Mouse (Mus musculus): ENCODE data around the gene Svbp. TPM values are rescaled to one million over a fixed set of nuclear protein-coding genes. Genes with fewer than 3 reads are reported as not detected.

Svbp gene
- polyA plus RNA-seq, 1 experiment from 2014 or later = 100 TPM

GRCm38 (mm10) chr4:119167663-119168062 is 27.4 kb upstream of the Svbp start:
- H3K4me2 ChIP-seq (ENCODE audit: low read depth, low read length) = no peak overlapping the region
- peak; percentile 53; the same call in 1 of the 2 replicates for ATAC-seq
- WGBS = 2% methylated on average over 4 of the region's 4 CpGs

DNA sequence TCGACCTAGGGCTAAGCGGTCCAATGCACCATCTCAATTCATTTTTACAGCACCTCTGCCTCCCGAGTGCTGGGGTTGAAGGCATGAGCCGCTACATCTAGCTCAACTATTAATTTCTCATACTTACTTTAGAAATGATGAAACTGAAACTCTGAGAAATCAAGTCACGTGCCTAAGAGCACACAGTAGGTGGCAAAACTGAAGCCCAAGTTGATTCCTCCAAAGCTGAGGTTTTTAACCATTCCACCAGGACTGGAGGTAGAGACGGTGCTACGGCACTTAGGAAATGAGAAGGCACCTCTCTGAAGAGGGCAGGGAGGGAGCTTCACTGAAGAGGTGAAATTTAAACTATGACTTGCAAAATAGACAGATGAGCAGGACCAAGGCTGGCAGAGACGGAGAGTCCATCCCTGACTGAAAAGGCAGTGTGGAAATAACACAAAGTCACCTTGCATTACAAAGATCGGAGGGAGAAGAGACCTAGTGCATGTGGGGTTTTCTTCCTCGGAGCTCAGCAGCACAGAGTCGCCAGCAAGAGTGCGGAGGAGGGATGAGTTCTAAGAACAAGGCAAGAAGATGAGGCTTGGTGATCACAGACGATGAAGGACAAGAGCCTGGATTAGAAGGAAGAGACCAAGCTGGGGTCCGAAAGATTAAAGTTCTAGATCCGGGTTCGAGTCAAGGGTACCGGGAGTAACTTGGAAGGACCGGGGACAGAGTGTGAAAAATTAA is 22.0 kb upstream of the Svbp start:
- Histone ChIP-seq H3K4me2 (ENCODE audit: low read depth, low read length) (peak overlapping the region; percentile 74), H3K27ac (ENCODE audit: low read length) (peak overlapping the region; percentile 35; the same call in 1 of the 2 replicates), H3K9me3 (ENCODE audit: control insufficient read depth, low read length) (no peaks in the 10 kb centered on the region), H3K9ac (ENCODE audit: low read depth, low read length) (peak overlapping the region; percentile 91), H3K36me3 (ENCODE audit: control insufficient read depth, insufficient read depth, low read length) (peaks cover 3% of the 10 kb centered on the region), H3K4me3 (ENCODE audit: low read length) (peak overlapping the region; percentile 78), H3K27me3 (replicated peaks; ENCODE audit: control insufficient read depth, insufficient read depth, low read length) (no peaks in the 10 kb centered on the region), H3K4me1 (ENCODE audit: control insufficient read depth, insufficient read depth, low read length) (peaks cover 7% of the 10 kb centered on the region; the same call in 1 of the 2 replicates)
- ATAC-seq = no peak
- WGBS = 36% methylated on average over 18 of the region's 18 CpGs

More at GRCm38 (mm10) chr4:119167663-119168062, 27.4 kb upstream of the Svbp start:
- H3K9me3 ChIP-seq (ENCODE audit: control insufficient read depth, low read length) = no peaks in the 10 kb centered on the region
- no peak overlapping the region for H3K9ac ChIP-seq (ENCODE audit: low read depth, low read length)
- no peak overlapping the region for H3K27ac ChIP-seq (ENCODE audit: low read length)
- H3K27me3 ChIP-seq (replicated peaks; ENCODE audit: control insufficient read depth, insufficient read depth, low read length) = no peaks in the 10 kb centered on the region
- peaks cover 1% of the 10 kb centered on the region; the same call in 1 of the 2 replicates for H3K4me1 ChIP-seq (ENCODE audit: control insufficient read depth, insufficient read depth, low read length)
- H3K36me3 ChIP-seq (ENCODE audit: control insufficient read depth, insufficient read depth, low read length) = peaks cover 3% of the 10 kb centered on the region
- no peak overlapping the region for H3K4me3 ChIP-seq (ENCODE audit: low read length)

DNA sequence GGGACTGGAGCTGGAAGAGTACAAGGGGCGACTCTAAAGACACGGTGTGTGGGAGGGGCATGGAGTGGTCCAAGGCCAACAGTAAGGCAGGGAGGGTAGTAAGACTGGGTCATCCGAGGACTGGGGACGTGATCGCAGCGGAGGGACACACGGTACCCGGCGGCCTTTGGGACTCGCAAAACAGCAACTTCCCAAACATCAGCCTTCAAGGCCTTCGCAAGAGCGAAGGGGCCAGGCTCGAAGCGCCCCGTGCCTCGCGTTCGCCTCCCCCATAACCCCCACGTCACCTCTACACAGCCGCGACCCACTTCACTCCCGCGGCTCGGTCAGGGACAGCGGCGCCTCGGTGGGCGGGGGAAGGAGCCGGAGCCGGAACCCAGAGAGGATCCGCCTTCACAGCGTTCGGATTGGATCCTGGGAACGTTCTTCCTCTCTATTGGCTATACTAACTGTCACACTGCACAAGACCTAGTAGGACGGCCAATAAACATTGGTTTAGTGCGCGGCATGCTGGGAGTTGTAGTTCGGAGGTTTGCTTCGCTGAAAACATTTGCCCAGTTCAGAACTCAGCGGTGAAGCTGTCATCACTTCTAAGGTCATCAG is 21.2 kb upstream of the Svbp start, which contains the start of gene Zfp691:
TSS of gene Zfp691 (minus strand) at position 345 of the 603 bp plus-strand sequence.
- WGBS = under 1% methylated on average over 40 of the region's 40 CpGs
- Histone ChIP-seq H3K27me3 (replicated peaks; ENCODE audit: control insufficient read depth, insufficient read depth, low read length) (no peaks in the 10 kb centered on the region), H3K36me3 (ENCODE audit: control insufficient read depth, insufficient read depth, low read length) (peaks cover 3% of the 10 kb centered on the region), H3K4me2 (ENCODE audit: low read depth, low read length) (peak within 1 kb of the TSS; percentile 74), H3K4me1 (ENCODE audit: control insufficient read depth, insufficient read depth, low read length) (peaks cover 7% of the 10 kb centered on the region; the same call in 1 of the 2 replicates), H3K9me3 (ENCODE audit: control insufficient read depth, low read length) (no peaks in the 10 kb centered on the region), H3K9ac (ENCODE audit: low read depth, low read length) (peak within 1 kb of the TSS; percentile 91), H3K27ac (ENCODE audit: low read length) (peak within 1 kb of the TSS; percentile 35; the same call in 1 of the 2 replicates), H3K4me3 (ENCODE audit: low read length) (peak within 1 kb of the TSS; percentile 78)
- ATAC-seq = peak; percentile 100

GRCm38 (mm10) chr4:119177702-119178101 is 17.4 kb upstream of the Svbp start:
- no peaks in the 10 kb centered on the region for H3K36me3 ChIP-seq (ENCODE audit: control insufficient read depth, insufficient read depth, low read length)
- WGBS = 73% methylated on average over 5 of the region's 5 CpGs
- no peak overlapping the region for H3K4me3 ChIP-seq (ENCODE audit: low read length)
- no peak for ATAC-seq
- no peak overlapping the region for H3K4me2 ChIP-seq (ENCODE audit: low read depth, low read length)
- H3K27me3 ChIP-seq (replicated peaks; ENCODE audit: control insufficient read depth, insufficient read depth, low read length) = 0 out of 2 replicates have a peak, but pooled peaks cover 2% of the 10 kb centered on the region
- no peak overlapping the region for H3K27ac ChIP-seq (ENCODE audit: low read length)
- no peaks in the 10 kb centered on the region for H3K9me3 ChIP-seq (ENCODE audit: control insufficient read depth, low read length)
- no peak overlapping the region for H3K9ac ChIP-seq (ENCODE audit: low read depth, low read length)
- peaks cover 6% of the 10 kb centered on the region; the same call in 1 of the 2 replicates for H3K4me1 ChIP-seq (ENCODE audit: control insufficient read depth, insufficient read depth, low read length)

- no peaks in the 10 kb centered on the region; the same call in 1 of the 2 replicates for H3K4me1 ChIP-seq (ENCODE audit: control insufficient read depth, insufficient read depth, low read length)
- H3K4me3 ChIP-seq (ENCODE audit: low read length) = no peak overlapping the region
- ATAC-seq = no peak
- no peak overlapping the region for H3K4me2 ChIP-seq (ENCODE audit: low read depth, low read length)
- no peaks in the 10 kb centered on the region for H3K9me3 ChIP-seq (ENCODE audit: control insufficient read depth, low read length)
- no peaks in the 10 kb centered on the region for H3K36me3 ChIP-seq (ENCODE audit: control insufficient read depth, insufficient read depth, low read length)
- H3K27me3 ChIP-seq (replicated peaks; ENCODE audit: control insufficient read depth, insufficient read depth, low read length) = 0 out of 2 replicates have a peak, but pooled peaks cover 2% of the 10 kb centered on the region
- 0 out of 2 replicates have a peak overlapping the region, but pooled peaks have one; percentile 13 for H3K9ac ChIP-seq (ENCODE audit: low read depth, low read length)
- 63% methylated on average over 18 of the region's 18 CpGs for WGBS
- H3K27ac ChIP-seq (ENCODE audit: low read length) = peak overlapping the region; percentile 21; the same call in 1 of the 2 replicates
Measured at GRCm38 (mm10) chr4:119178331-119178730, 16.8 kb upstream of the Svbp start.

DNA sequence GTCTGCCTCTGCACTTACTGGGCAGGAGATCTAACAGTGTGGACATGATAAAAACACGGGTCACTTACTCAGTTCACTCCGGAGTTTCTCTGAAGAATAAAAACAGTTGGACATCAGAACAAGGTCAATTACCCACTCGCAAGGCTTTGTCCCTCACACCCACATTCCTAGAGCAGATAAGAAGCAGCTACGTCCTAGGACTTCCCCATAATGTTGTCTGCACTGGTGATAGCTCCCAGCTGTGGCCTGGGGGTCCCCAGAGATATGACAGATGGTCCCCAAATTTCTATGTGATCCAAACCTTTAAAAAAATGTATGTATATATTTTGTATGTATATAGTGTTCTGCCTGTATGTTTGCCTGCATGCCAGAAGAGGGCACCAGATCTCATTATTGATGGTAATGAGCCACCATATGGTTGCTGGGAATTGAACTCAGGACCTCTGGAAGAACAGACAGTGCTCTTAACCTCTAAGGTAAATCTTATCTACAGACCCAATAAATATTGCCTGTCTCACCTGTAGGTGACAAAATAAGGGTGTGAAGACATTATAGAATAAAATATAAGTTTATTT is 14.9 kb upstream of the Svbp start:
- Histone ChIP-seq H3K4me3 (ENCODE audit: low read length) (no peak overlapping the region), H3K27ac (ENCODE audit: low read length) (no peak overlapping the region), H3K36me3 (ENCODE audit: control insufficient read depth, insufficient read depth, low read length) (no peaks in the 10 kb centered on the region), H3K4me2 (ENCODE audit: low read depth, low read length) (no peak overlapping the region), H3K27me3 (replicated peaks; ENCODE audit: control insufficient read depth, insufficient read depth, low read length) (0 out of 2 replicates have a peak, but pooled peaks cover 2% of the 10 kb centered on the region), H3K9ac (ENCODE audit: low read depth, low read length) (no peak overlapping the region), H3K4me1 (ENCODE audit: control insufficient read depth, insufficient read depth, low read length) (no peaks in the 10 kb centered on the region), H3K9me3 (ENCODE audit: control insufficient read depth, low read length) (no peaks in the 10 kb centered on the region)
- ATAC-seq = no peak
- WGBS = 42% methylated on average over 4 of the region's 4 CpGs

GRCm38 (mm10) chr4:119181456-119181855 is 13.7 kb upstream of the Svbp start:
- Histone ChIP-seq H3K4me3 (ENCODE audit: low read length) (no peak overlapping the region), H3K36me3 (ENCODE audit: control insufficient read depth, insufficient read depth, low read length) (no peaks in the 10 kb centered on the region), H3K4me1 (ENCODE audit: control insufficient read depth, insufficient read depth, low read length) (no peaks in the 10 kb centered on the region), H3K27ac (ENCODE audit: low read length) (no peak overlapping the region), H3K27me3 (replicated peaks; ENCODE audit: control insufficient read depth, insufficient read depth, low read length) (0 out of 2 replicates have a peak, but pooled peaks cover 2% of the 10 kb centered on the region), H3K9me3 (ENCODE audit: control insufficient read depth, low read length) (no peaks in the 10 kb centered on the region), H3K9ac (ENCODE audit: low read depth, low read length) (no peak overlapping the region), H3K4me2 (ENCODE audit: low read depth, low read length) (no peak overlapping the region)
- WGBS = 89% methylated on average over 9 of the region's 9 CpGs
- ATAC-seq = no peak

- 38% methylated on average over 1 of the region's 1 CpGs for WGBS
- H3K4me3 ChIP-seq (ENCODE audit: low read length) = no peak overlapping the region
- H3K4me1 ChIP-seq (ENCODE audit: control insufficient read depth, insufficient read depth, low read length) = no peaks in the 10 kb centered on the region
Measured at GRCm38 (mm10) chr4:119183525-119183924, 11.6 kb upstream of the Svbp start.

DNA sequence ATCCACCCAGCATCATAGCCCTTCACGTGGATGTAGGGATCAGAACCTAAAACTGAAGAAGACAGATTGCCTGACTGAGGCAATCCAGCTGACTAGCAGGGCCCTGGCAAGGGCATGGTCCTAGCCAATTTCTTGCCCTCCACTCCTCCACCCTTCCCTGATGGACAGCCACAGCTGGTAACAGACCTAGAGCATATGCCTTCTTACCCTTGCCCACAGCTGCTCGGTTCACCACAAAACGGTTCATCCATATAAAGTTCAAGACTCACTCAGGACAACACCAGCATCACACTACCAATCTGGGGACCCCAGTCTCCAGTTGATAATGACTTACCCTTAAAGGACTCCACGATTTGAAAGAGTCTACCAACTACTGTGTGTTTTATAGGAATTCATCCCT is 9.3 kb upstream of the Svbp start:
- H3K36me3 ChIP-seq (ENCODE audit: control insufficient read depth, insufficient read depth, low read length) = no peaks in the 10 kb centered on the region
- no peaks in the 10 kb centered on the region for H3K4me1 ChIP-seq (ENCODE audit: control insufficient read depth, insufficient read depth, low read length)
- no peak overlapping the region for H3K4me3 ChIP-seq (ENCODE audit: low read length)
- 79% methylated on average over 4 of the region's 4 CpGs for WGBS
- no peak overlapping the region for H3K9ac ChIP-seq (ENCODE audit: low read depth, low read length)
- ATAC-seq = no peak
- 0 out of 2 replicates have a peak, but pooled peaks cover 2% of the 10 kb centered on the region for H3K27me3 ChIP-seq (replicated peaks; ENCODE audit: control insufficient read depth, insufficient read depth, low read length)
- H3K9me3 ChIP-seq (ENCODE audit: control insufficient read depth, low read length) = no peaks in the 10 kb centered on the region
- no peak overlapping the region for H3K27ac ChIP-seq (ENCODE audit: low read length)
- H3K4me2 ChIP-seq (ENCODE audit: low read depth, low read length) = no peak overlapping the region

More at GRCm38 (mm10) chr4:119183525-119183924, 11.6 kb upstream of the Svbp start:
- Histone ChIP-seq H3K27ac (ENCODE audit: low read length) (no peak overlapping the region), H3K9ac (ENCODE audit: low read depth, low read length) (no peak overlapping the region), H3K9me3 (ENCODE audit: control insufficient read depth, low read length) (no peaks in the 10 kb centered on the region), H3K27me3 (replicated peaks; ENCODE audit: control insufficient read depth, insufficient read depth, low read length) (0 out of 2 replicates have a peak, but pooled peaks cover 2% of the 10 kb centered on the region), H3K36me3 (ENCODE audit: control insufficient read depth, insufficient read depth, low read length) (no peaks in the 10 kb centered on the region), H3K4me2 (ENCODE audit: low read depth, low read length) (no peak overlapping the region)
- ATAC-seq = no peak

Measured in intestine, embryonic 16.5 days (tissue).